Mouse (Mus musculus) liver, adult 2 months (tissue): ENCODE data around the gene Plekhb2. TPM values are rescaled to one million over a fixed set of nuclear protein-coding genes. Genes with fewer than 3 reads are reported as not detected.

Experiments used
- DNase-seq: peaks from one replicate; pipeline ENCODE4 v3.0.0-alpha.2; 2011; ENCODE audit warnings: low read depth, low spot score; ENCODE audit errors: extremely low read depth
- H3K27ac ChIP-seq: fragments of 200-500 bp; replicated peaks from 2 replicates; pipeline ENCODE4 v1.5.1; 2012; ENCODE audit warnings: low read depth, mild to moderate bottlenecking, control low read depth, inconsistent platforms, low read length; ENCODE audit not compliant: insufficient read depth
- H3K27me3 ChIP-seq: fragments of 200-500 bp; 2 replicates; pipeline ENCODE4 v1.6.1; 2012; ENCODE audit warnings: mild to moderate bottlenecking, moderate library complexity, low read length, inconsistent platforms; ENCODE audit not compliant: control insufficient read depth, insufficient read depth
- H3K36me3 ChIP-seq: fragments of 200-500 bp; 2 replicates; pipeline ENCODE4 v1.6.1; 2012; ENCODE audit warnings: low read length, inconsistent platforms; ENCODE audit not compliant: control insufficient read depth, insufficient read depth
- H3K4me1 ChIP-seq: fragments of 200-500 bp; 2 replicates; pipeline ENCODE4 v1.6.1; 2011; ENCODE audit warnings: low read length; ENCODE audit not compliant: control insufficient read depth, insufficient read depth
- H3K4me3 ChIP-seq: fragments of 200-500 bp; 2 replicates; pipeline ENCODE4 v1.5.1; 2011; ENCODE audit warnings: low read depth, mild to moderate bottlenecking, control low read depth, low read length, moderate library complexity; ENCODE audit not compliant: insufficient read depth
- H3K79me2 ChIP-seq: fragments of 200-500 bp; 2 replicates; pipeline ENCODE4 v1.6.1; 2012; ENCODE audit warnings: inconsistent platforms, mild to moderate bottlenecking, low read length, moderate library complexity; ENCODE audit not compliant: control insufficient read depth, insufficient read depth
- H3K9ac ChIP-seq: fragments of 200-500 bp; 2 replicates; pipeline ENCODE4 v1.6.1; 2012; ENCODE audit warnings: low read depth, mild to moderate bottlenecking, control low read depth, inconsistent platforms, low read length
- CTCF ChIP-seq: fragments of 200-500 bp; IDR thresholded peaks from 2 replicates; pipeline ENCODE4 v1.5.1; 2011; ENCODE audit warnings: low read depth, low read length, control low read depth
- POLR2A ChIP-seq: fragments of 200-500 bp; IDR thresholded peaks from 2 replicates; pipeline ENCODE4 v1.6.1; 2011; ENCODE audit warnings: low read length, control low read depth; ENCODE audit not compliant: insufficient read depth; ENCODE audit errors: extremely low read depth
- WGBS: fragments of 180-500 bp; shearing (Covaris S2); methylation state at CpG from one replicate; pipeline ENCODE4 v1.1.7; 2018; 5-methylcytosine and 5-hydroxymethylcytosine counted together
- polyA plus RNA-seq: library from polyadenylated mRNA; depleted of rRNA; stranded (reverse); fragments of >200 nt; gene quantifications from 2 replicates; pipeline ENCODE4 v1.2.3, GENCODE M21; 2012
- total RNA-seq: library from RNA; depleted of rRNA; stranded (reverse); fragments of >200 nt; gene quantifications from 2 replicates; pipeline ENCODE4 v1.2.3, GENCODE M21; 2014

The Plekhb2 gene
- total and polyA plus RNA-seq, 2 experiments = 10.6 to 14.5 TPM

GRCm38 (mm10) chr1:34808445-34808844 lies 41.3 kb upstream of the Plekhb2 start:
- H3K27ac ChIP-seq = no peak overlapping the region
- H3K9ac ChIP-seq = no peak overlapping the region
- no peaks in the 10 kb centered on the region; the same call in 1 of the 2 replicates for H3K36me3 ChIP-seq
- TF ChIP-seq POLR2A = no peak
- no peak for TF ChIP-seq CTCF
- H3K4me3 ChIP-seq = no peak overlapping the region
- no peaks in the 10 kb centered on the region for H3K27me3 ChIP-seq
- 81% methylated on average over 8 of the region's 8 CpGs for WGBS
- no peaks in the 10 kb centered on the region for H3K79me2 ChIP-seq
- no peaks in the 10 kb centered on the region for H3K4me1 ChIP-seq
- no peak for DNase-seq

GRCm38 (mm10) chr1:34810293-34810692 lies 39.5 kb upstream of the Plekhb2 start:
- 93% methylated on average over 11 of the region's 11 CpGs for WGBS
- no peak for TF ChIP-seq POLR2A
- no peak for TF ChIP-seq CTCF
- Histone ChIP-seq H3K9ac (no peak overlapping the region), H3K36me3 (peaks cover 3% of the 10 kb centered on the region; the same call in 1 of the 2 replicates), H3K27ac (no peak overlapping the region), H3K27me3 (no peaks in the 10 kb centered on the region), H3K4me1 (no peaks in the 10 kb centered on the region), H3K79me2 (no peaks in the 10 kb centered on the region), H3K4me3 (no peak overlapping the region)
- no peak for DNase-seq

DNA sequence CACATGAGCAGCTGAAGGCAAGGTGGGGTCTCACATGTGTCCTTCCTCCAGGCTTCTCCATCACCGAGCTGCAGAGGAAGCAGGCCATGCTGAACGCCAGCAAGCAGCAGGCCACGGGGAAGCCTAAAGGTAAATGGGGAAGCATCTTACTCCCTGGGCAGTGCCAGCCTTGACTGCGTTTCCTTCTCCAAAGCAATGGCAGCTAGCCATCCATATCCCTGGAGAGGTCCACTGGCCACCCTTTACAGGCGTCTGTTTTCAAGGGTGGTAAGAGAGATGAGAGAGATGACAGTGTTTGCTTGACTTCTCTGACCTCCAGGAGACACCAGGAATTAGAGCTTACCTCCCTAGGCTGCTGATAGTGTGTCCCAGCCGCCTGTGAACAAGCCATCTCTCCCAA lies 38.7 kb upstream of the Plekhb2 start:
- Histone ChIP-seq H3K36me3 (peaks cover 6% of the 10 kb centered on the region; the same call in 1 of the 2 replicates), H3K27ac (no peak overlapping the region), H3K27me3 (no peaks in the 10 kb centered on the region), H3K79me2 (no peaks in the 10 kb centered on the region), H3K9ac (no peak overlapping the region), H3K4me1 (no peaks in the 10 kb centered on the region), H3K4me3 (no peak overlapping the region)
- WGBS = 87% methylated on average over 6 of the region's 6 CpGs
- no peak for DNase-seq
- TF ChIP-seq POLR2A = no peak
- TF ChIP-seq CTCF = no peak

GRCm38 (mm10) chr1:34811581-34811980 lies 38.2 kb upstream of the Plekhb2 start:
- Histone ChIP-seq H3K27me3 (no peaks in the 10 kb centered on the region), H3K4me1 (no peaks in the 10 kb centered on the region), H3K79me2 (no peaks in the 10 kb centered on the region), H3K9ac (no peak overlapping the region), H3K27ac (no peak overlapping the region), H3K4me3 (no peak overlapping the region), H3K36me3 (peaks cover 6% of the 10 kb centered on the region; the same call in 1 of the 2 replicates)
- 90% methylated on average over 6 of the region's 6 CpGs for WGBS
- no peak for TF ChIP-seq POLR2A
- TF ChIP-seq CTCF = no peak
- DNase-seq = no peak

- WGBS = 91% methylated on average over 13 of the region's 13 CpGs
- no peak overlapping the region for H3K27ac ChIP-seq
- H3K36me3 ChIP-seq = peaks cover 10% of the 10 kb centered on the region; the same call in 1 of the 2 replicates
- TF ChIP-seq CTCF = peak; percentile 43; the same call in 1 of the 2 replicates
- TF ChIP-seq POLR2A = no peak
- no peak overlapping the region for H3K9ac ChIP-seq
- H3K4me3 ChIP-seq = no peak overlapping the region
- no peak for DNase-seq
- H3K4me1 ChIP-seq = no peaks in the 10 kb centered on the region
- H3K79me2 ChIP-seq = no peaks in the 10 kb centered on the region
- no peaks in the 10 kb centered on the region for H3K27me3 ChIP-seq
Observed at GRCm38 (mm10) chr1:34812407-34813247, 37.1 kb upstream of the Plekhb2 start.

DNA sequence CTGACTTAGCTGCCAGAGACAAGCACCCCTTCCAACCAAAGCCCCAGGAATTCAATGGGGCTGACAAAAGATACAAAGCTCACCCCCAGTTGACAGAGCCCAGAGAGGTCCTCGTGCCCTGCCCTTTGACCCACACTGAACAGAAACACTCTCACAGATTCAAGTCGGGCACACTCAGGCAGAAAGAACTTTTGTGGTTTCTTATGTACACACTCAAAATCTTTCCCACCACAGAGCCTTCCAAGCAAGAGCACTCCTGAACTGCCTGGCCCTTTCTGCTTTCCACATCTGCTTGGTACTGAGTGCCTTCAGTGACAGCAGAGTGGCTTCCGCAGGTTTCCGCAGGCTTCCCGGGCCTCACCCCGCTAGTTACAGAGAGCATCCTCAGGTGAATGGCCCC lies 33.9 kb upstream of the Plekhb2 start:
- Histone ChIP-seq H3K27ac (no peak overlapping the region), H3K79me2 (no peaks in the 10 kb centered on the region), H3K27me3 (no peaks in the 10 kb centered on the region), H3K4me3 (no peak overlapping the region), H3K36me3 (peaks cover 23% of the 10 kb centered on the region; the same call in 1 of the 2 replicates), H3K9ac (no peak overlapping the region), H3K4me1 (no peaks in the 10 kb centered on the region)
- DNase-seq = no peak
- WGBS = 83% methylated on average over 6 of the region's 6 CpGs
- no peak for TF ChIP-seq POLR2A
- TF ChIP-seq CTCF = no peak
